Mouse (Mus musculus): Measurements from ENCODE around the gene Disc1.

- no peak for TF ChIP-seq POLR2A (IDR thresholded peaks at IDR 0.05; ENCODE audit: low read depth, low read length)
- no peak for TF ChIP-seq CTCF (IDR thresholded peaks at IDR 0.05; ENCODE audit: extremely low read depth, insufficient read length, insufficient replicate concordance, low read depth, low read length)
These were observed 29.8 kb downstream of the Disc1 start for GRCm38 (mm10) chr8:125083746-125084145.

Data from small intestine, adult 2 months (tissue).